Mouse (Mus musculus) adrenal gland, adult (tissue): ENCODE results near the gene Lig3.

Experiments used
- DNase-seq, 2 experiments: peaks; one replicate each; pipeline ENCODE4 v3.0.0; 2022 to 2023; ENCODE audit warnings: low spot score in 1 of 2; ENCODE audit not compliant: inconsistent age in 2 of 2

Gene Lig3

GRCm38 (mm10) chr11:82780983-82781903 is at the start of gene Lig3:
Gene Lig3 (plus strand): TSS chr11:82781108.
- peak; percentile 95 to 98 for DNase-seq

GRCm38 (mm10) chr11:82734227-82734626 is 46.7 kb upstream of the Lig3 start:
- no peak for DNase-seq

- DNase-seq: no peak
Measured at GRCm38 (mm10) chr11:82739006-82739405, 41.9 kb upstream of the Lig3 start.

GRCm38 (mm10) chr11:82746138-82746537 is 34.8 kb upstream of the Lig3 start:
- DNase-seq: peak; percentile 40 to 73

GRCm38 (mm10) chr11:82746857-82747366 is 34.0 kb upstream of the Lig3 start:
- DNase-seq: peak in 1 of 2 experiments; percentile 31

- DNase-seq: peak; percentile 67 to 74
Measured at GRCm38 (mm10) chr11:82752349-82753115, 28.4 kb upstream of the Lig3 start.

- no peak for DNase-seq
Measured at GRCm38 (mm10) chr11:82755919-82756318, 25.0 kb upstream of the Lig3 start.

- DNase-seq: peak in 1 of 2 experiments; percentile 23
Measured at GRCm38 (mm10) chr11:82762286-82762829, 18.6 kb upstream of the Lig3 start.

GRCm38 (mm10) chr11:82763261-82763660 is 17.6 kb upstream of the Lig3 start:
- DNase-seq: no peak

GRCm38 (mm10) chr11:82763742-82764437 is 17.0 kb upstream of the Lig3 start, which contains the start of the genes Cct6b and Zfp830:
Gene Cct6b (minus strand): TSS chr11:82764321.
Gene Zfp830 (plus strand): TSS chr11:82764345.
- peak; percentile 94 to 98 for DNase-seq

- DNase-seq: no peak
Measured at GRCm38 (mm10) chr11:82764438-82764924, 16.4 kb upstream of the Lig3 start.

GRCm38 (mm10) chr11:82780134-82780533 is 774 bp upstream of the Lig3 start:
- DNase-seq: peak in 1 of 2 experiments; percentile 68

GRCm38 (mm10) chr11:82782197-82782596 is 1.3 kb downstream of the Lig3 start:
- no peak for DNase-seq

- DNase-seq: no peak
Measured at GRCm38 (mm10) chr11:82783453-82783852, 2.5 kb downstream of the Lig3 start.

GRCm38 (mm10) chr11:82806656-82807055 is 25.7 kb downstream of the Lig3 start:
- peak in 1 of 2 experiments; percentile 33 for DNase-seq

GRCm38 (mm10) chr11:82807370-82807769 is 26.5 kb downstream of the Lig3 start:
- no peak for DNase-seq

- no peak for DNase-seq
Measured at GRCm38 (mm10) chr11:82808485-82808884, 27.6 kb downstream of the Lig3 start.

GRCm38 (mm10) chr11:82819350-82819749 is 38.4 kb downstream of the Lig3 start:
- peak; percentile 32 to 71 for DNase-seq

GRCm38 (mm10) chr11:82820788-82821456 is 40.0 kb downstream of the Lig3 start:
- no peak for DNase-seq

- no peak for DNase-seq
Measured at GRCm38 (mm10) chr11:82826818-82827217, 45.9 kb downstream of the Lig3 start.
